Mouse (Mus musculus): ENCODE measurements around the gene Jade2.

GRCm38 (mm10) chr11:51859561-51859960, 2.1 kb upstream of the Jade2 start:
- TF ChIP-seq CTCF (IDR thresholded peaks at IDR 0.05; ENCODE audit: low read depth, low read length) (no peak), POLR2A (IDR thresholded peaks at IDR 0.05; ENCODE audit: extremely low read depth, insufficient read depth, low read length) (no peak)
